Mouse (Mus musculus): ENCODE results near the gene Pramel1. TPM values are rescaled to one million over a fixed set of nuclear protein-coding genes. Genes with fewer than 3 reads are reported as not detected.
"Not testable (repeated sequence)": the region's sequence is repeated elsewhere in the genome, so short reads cannot be mapped to it uniquely, and the experiment has no call there.

The Pramel1 gene
- polyA plus RNA-seq (2012; ENCODE audit: insufficient read depth, insufficient read length, missing spikeins), result not detected in 2 replicates

GRCm38 (mm10) chr4:143394181-143394580 is at the start of gene Pramel1:
Gene Pramel1 (plus strand): TSS chr4:143394428.
- no peaks in the 10 kb centered on the region for H3K4me1 ChIP-seq (ENCODE audit: control insufficient read depth, insufficient read depth, low read length)
- no peak within 1 kb of the TSS for H3K4me3 ChIP-seq (ENCODE audit: insufficient read depth, low read length)
- TF ChIP-seq CTCF (IDR thresholded peaks at IDR 0.05; ENCODE audit: low read depth, low read length), result no peak
- TF ChIP-seq POLR2A (IDR thresholded peaks at IDR 0.05; ENCODE audit: borderline replicate concordance, low read depth, low read length), result no peak
- H3K27ac ChIP-seq (ENCODE audit: insufficient read depth, low read depth, low read length), result no peak within 1 kb of the TSS

- H3K4me3 ChIP-seq (ENCODE audit: insufficient read depth, low read length); H3K27ac ChIP-seq (ENCODE audit: insufficient read depth, low read depth, low read length); H3K4me1 ChIP-seq (ENCODE audit: control insufficient read depth, insufficient read depth, low read length): not testable (repeated sequence)
Observed at GRCm38 (mm10) chr4:143345491-143345890, 48.7 kb upstream of the Pramel1 start.

GRCm38 (mm10) chr4:143348678-143349077 is 45.5 kb upstream of the Pramel1 start:
- Histone ChIP-seq H3K4me1 (ENCODE audit: control insufficient read depth, insufficient read depth, low read length) (no peaks in the 10 kb centered on the region), H3K4me3 (ENCODE audit: insufficient read depth, low read length) (no peak overlapping the region), H3K27ac (ENCODE audit: insufficient read depth, low read depth, low read length) (no peak overlapping the region)
- no peak for TF ChIP-seq CTCF (IDR thresholded peaks at IDR 0.05; ENCODE audit: low read depth, low read length)
- TF ChIP-seq POLR2A (IDR thresholded peaks at IDR 0.05; ENCODE audit: borderline replicate concordance, low read depth, low read length), result no peak

GRCm38 (mm10) chr4:143349484-143349906 is 44.7 kb upstream of the Pramel1 start, which contains the start of gene Lrrc38:
Gene Lrrc38 (plus strand): TSS chr4:143349757.
- TF ChIP-seq POLR2A (IDR thresholded peaks at IDR 0.05; ENCODE audit: borderline replicate concordance, low read depth, low read length) (no peak), CTCF (IDR thresholded peaks at IDR 0.05; ENCODE audit: low read depth, low read length) (no peak)
- no peak within 1 kb of the TSS for H3K4me3 ChIP-seq (ENCODE audit: insufficient read depth, low read length)
- H3K4me1 ChIP-seq (ENCODE audit: control insufficient read depth, insufficient read depth, low read length), result no peaks in the 10 kb centered on the region
- no peak within 1 kb of the TSS for H3K27ac ChIP-seq (ENCODE audit: insufficient read depth, low read depth, low read length)

GRCm38 (mm10) chr4:143350047-143351015 is 43.9 kb upstream of the Pramel1 start:
- TF ChIP-seq CTCF (IDR thresholded peaks at IDR 0.05; ENCODE audit: low read depth, low read length) (no peak), POLR2A (IDR thresholded peaks at IDR 0.05; ENCODE audit: borderline replicate concordance, low read depth, low read length) (no peak)
- Histone ChIP-seq H3K4me3 (ENCODE audit: insufficient read depth, low read length) (no peak overlapping the region), H3K27ac (ENCODE audit: insufficient read depth, low read depth, low read length) (no peak overlapping the region), H3K4me1 (ENCODE audit: control insufficient read depth, insufficient read depth, low read length) (no peaks in the 10 kb centered on the region)

GRCm38 (mm10) chr4:143352301-143352700 is 41.9 kb upstream of the Pramel1 start:
- no peak overlapping the region for H3K27ac ChIP-seq (ENCODE audit: insufficient read depth, low read depth, low read length)
- TF ChIP-seq POLR2A (IDR thresholded peaks at IDR 0.05; ENCODE audit: borderline replicate concordance, low read depth, low read length), result no peak
- TF ChIP-seq CTCF (IDR thresholded peaks at IDR 0.05; ENCODE audit: low read depth, low read length), result no peak
- no peak overlapping the region for H3K4me3 ChIP-seq (ENCODE audit: insufficient read depth, low read length)
- no peaks in the 10 kb centered on the region for H3K4me1 ChIP-seq (ENCODE audit: control insufficient read depth, insufficient read depth, low read length)

GRCm38 (mm10) chr4:143361520-143361919 is 32.7 kb upstream of the Pramel1 start:
- Histone ChIP-seq H3K4me3 (ENCODE audit: insufficient read depth, low read length) (no peak overlapping the region), H3K4me1 (ENCODE audit: control insufficient read depth, insufficient read depth, low read length) (no peaks in the 10 kb centered on the region), H3K27ac (ENCODE audit: insufficient read depth, low read depth, low read length) (no peak overlapping the region)
- TF ChIP-seq CTCF (IDR thresholded peaks at IDR 0.05; ENCODE audit: low read depth, low read length), result no peak
- TF ChIP-seq POLR2A (IDR thresholded peaks at IDR 0.05; ENCODE audit: borderline replicate concordance, low read depth, low read length), result no peak

GRCm38 (mm10) chr4:143366415-143367041 is 27.7 kb upstream of the Pramel1 start:
- no peaks in the 10 kb centered on the region for H3K4me1 ChIP-seq (ENCODE audit: control insufficient read depth, insufficient read depth, low read length)
- no peak for TF ChIP-seq CTCF (IDR thresholded peaks at IDR 0.05; ENCODE audit: low read depth, low read length)
- TF ChIP-seq POLR2A (IDR thresholded peaks at IDR 0.05; ENCODE audit: borderline replicate concordance, low read depth, low read length), result no peak
- H3K27ac ChIP-seq (ENCODE audit: insufficient read depth, low read depth, low read length), result no peak overlapping the region
- H3K4me3 ChIP-seq (ENCODE audit: insufficient read depth, low read length), result no peak overlapping the region

- Histone ChIP-seq H3K4me1 (ENCODE audit: control insufficient read depth, insufficient read depth, low read length) (no peaks in the 10 kb centered on the region), H3K27ac (ENCODE audit: insufficient read depth, low read depth, low read length) (no peak overlapping the region), H3K4me3 (ENCODE audit: insufficient read depth, low read length) (no peak overlapping the region)
- no peak for TF ChIP-seq CTCF (IDR thresholded peaks at IDR 0.05; ENCODE audit: low read depth, low read length)
- no peak for TF ChIP-seq POLR2A (IDR thresholded peaks at IDR 0.05; ENCODE audit: borderline replicate concordance, low read depth, low read length)
Observed at GRCm38 (mm10) chr4:143379480-143379879, 14.7 kb upstream of the Pramel1 start.
